Mouse (Mus musculus) lung, postnatal 0 days (tissue): ENCODE data around the gene Pik3r5.

Source experiments
- CTCF ChIP-seq: IDR thresholded peaks from 2 replicates; pipeline ENCODE4 v1.5.1; 2016; ENCODE audit warnings: antibody characterized with exemption, mild to moderate bottlenecking
- EP300 ChIP-seq: IDR thresholded peaks from 2 replicates; pipeline ENCODE4 v1.6.1; 2016; ENCODE audit warnings: antibody characterized with exemption, mild to moderate bottlenecking, control low read depth

- TF ChIP-seq CTCF (peak; percentile 76), EP300 (no peak)
These were observed at the start of gene Pik3r5 for GRCm38 (mm10) chr11:68431699-68432360.
